Mouse (Mus musculus) cerebellum, postnatal 4 days (tissue): ENCODE measurements at regions not wholly inside any gene's neighbourhood (a gene's known extent, or its start where the extent isn't known, plus 50 kb on each side); places are given as distances from the start of the nearest gene placed in this dataset.

Source experiments
- DNase-seq, 2 experiments: peaks; one replicate each; pipeline ENCODE4 v3.0.0; 2022; ENCODE audit warnings: low spot score in 2 of 2, mixed read lengths in 1 of 2

- DNase-seq, result no peak
Observed at GRCm38 (mm10) chr17:9995321-9995720, 324.3 kb downstream of the Qk start.

GRCm38 (mm10) chr17:9990744-9991143 lies 321.2 kb upstream of the Pabpc6 start:
- no peak for DNase-seq

- DNase-seq, result no peak
Observed at GRCm38 (mm10) chr17:9981273-9981672, 311.8 kb upstream of the Pabpc6 start.

GRCm38 (mm10) chr17:9976866-9977421 lies 307.4 kb upstream of the Pabpc6 start:
- no peak for DNase-seq

GRCm38 (mm10) chr17:9975995-9976394 lies 306.5 kb upstream of the Pabpc6 start:
- DNase-seq, result no peak

GRCm38 (mm10) chr17:9975153-9975552 lies 305.6 kb upstream of the Pabpc6 start:
- DNase-seq, result no peak

GRCm38 (mm10) chr17:9967988-9968387 lies 298.5 kb upstream of the Pabpc6 start:
- DNase-seq, result peak in 1 of 2 experiments; percentile 10

GRCm38 (mm10) chr17:9962893-9963436 lies 293.4 kb upstream of the Pabpc6 start:
- DNase-seq, result no peak

GRCm38 (mm10) chr17:9948985-9949667 lies 279.6 kb upstream of the Pabpc6 start:
- DNase-seq, result no peak

GRCm38 (mm10) chr17:9947609-9948008 lies 278.1 kb upstream of the Pabpc6 start:
- DNase-seq, result no peak

GRCm38 (mm10) chr17:9944513-9944912 lies 275.0 kb upstream of the Pabpc6 start:
- no peak for DNase-seq

GRCm38 (mm10) chr17:9942171-9942570 lies 272.7 kb upstream of the Pabpc6 start:
- no peak for DNase-seq

GRCm38 (mm10) chr17:9939576-9939975 lies 270.1 kb upstream of the Pabpc6 start:
- DNase-seq, result no peak

- no peak for DNase-seq
Observed at GRCm38 (mm10) chr17:9938426-9938825, 268.9 kb upstream of the Pabpc6 start.

- no peak for DNase-seq
Observed at GRCm38 (mm10) chr17:9937211-9937610, 267.7 kb upstream of the Pabpc6 start.

GRCm38 (mm10) chr17:9932186-9932585 lies 262.7 kb upstream of the Pabpc6 start:
- DNase-seq, result no peak

- no peak for DNase-seq
Observed at GRCm38 (mm10) chr17:9931526-9931925, 262.0 kb upstream of the Pabpc6 start.

- DNase-seq, result no peak
Observed at GRCm38 (mm10) chr17:9929448-9930088, 260.1 kb upstream of the Pabpc6 start.

- no peak for DNase-seq
Observed at GRCm38 (mm10) chr17:9927724-9928123, 258.2 kb upstream of the Pabpc6 start.

- no peak for DNase-seq
Observed at GRCm38 (mm10) chr17:9926308-9926707, 256.8 kb upstream of the Pabpc6 start.

- no peak for DNase-seq
Observed at GRCm38 (mm10) chr17:9921326-9921725, 251.8 kb upstream of the Pabpc6 start.

GRCm38 (mm10) chr17:9917031-9917430 lies 247.5 kb upstream of the Pabpc6 start:
- no peak for DNase-seq

GRCm38 (mm10) chr17:9910856-9911255 lies 241.3 kb upstream of the Pabpc6 start:
- DNase-seq, result peak in 1 of 2 experiments; percentile 34
